ENCODE assay signal across 8 mouse cellular contexts in genomic region chr7:74172504-74173229, GRCm38 (mm10).
DNase-seq lines count a peak whose midpoint lies in the region; ATAC-seq and TF ChIP-seq lines count a peak whose summit lies in the region.
"Had no signal": no experiment of that assay in that cellular context is flagged by ENCODE, and none has a peak within 500 bp of the region (broad histone marks: within the 10 kb centered on the region; RNA-seq: fewer than 3 reads in every experiment).

No protein-coding gene starts in this region.

- TF ChIP-seq POLR2A in limb, embryonic 14.5 days (IDR thresholded peaks at IDR 0.05; ENCODE audit: borderline replicate concordance, extremely low read depth, insufficient read depth, insufficient read length), result no peak

- no peak overlapping the region for H3K9ac ChIP-seq in stomach, embryonic 14.5 days (replicated peaks; ENCODE audit: low read depth, low read length)
- H3K9ac ChIP-seq in stomach, postnatal 0 days (ENCODE audit: low read length), result no peak overlapping the region
- no peak overlapping the region for H3K9ac ChIP-seq in limb, embryonic 14.5 days (ENCODE audit: low read depth, low read length, severe bottlenecking)
- H3K9ac ChIP-seq: limb, embryonic 15.5 days had no signal

- no peaks in the 10 kb centered on the region for H3K36me3 ChIP-seq in stomach, embryonic 14.5 days (ENCODE audit: control insufficient read depth, insufficient read depth, low read length)
- no peaks in the 10 kb centered on the region for H3K36me3 ChIP-seq in stomach, postnatal 0 days (ENCODE audit: control insufficient read depth, insufficient read depth, low read length)
- no peaks in the 10 kb centered on the region for H3K36me3 ChIP-seq in limb, embryonic 14.5 days (ENCODE audit: control insufficient read depth, insufficient read depth, low read length)
- H3K36me3 ChIP-seq: limb, embryonic 15.5 days had no signal

- H3K9me3 ChIP-seq in stomach, embryonic 14.5 days (ENCODE audit: control insufficient read depth, low read depth, low read length), result no peaks in the 10 kb centered on the region
- no peaks in the 10 kb centered on the region for H3K9me3 ChIP-seq in stomach, postnatal 0 days (ENCODE audit: control insufficient read depth, low read length)
- H3K9me3 ChIP-seq in limb, embryonic 14.5 days (ENCODE audit: control insufficient read depth, low read length), result no peaks in the 10 kb centered on the region
- H3K9me3 ChIP-seq: limb, embryonic 15.5 days had no signal

- peak; percentile 58; the same call in 1 of the 2 replicates for ATAC-seq in stomach, embryonic 14.5 days (ENCODE audit: insufficient number of reproducible peaks, insufficient read depth, low FRiP score, low read depth)
- no peak for ATAC-seq in stomach, postnatal 0 days (ENCODE audit: low FRiP score, low TSS enrichment)
- ATAC-seq in limb, embryonic 14.5 days (ENCODE audit: low FRiP score, low read depth), result peak; percentile 76; the same call in 1 of the 2 replicates
- ATAC-seq in inflammation-experienced regulatory T-cells, adult 6 months, result no peak

- no peak overlapping the region for H3K4me2 ChIP-seq in stomach, embryonic 14.5 days (replicated peaks; ENCODE audit: low read depth, low read length)
- no peak overlapping the region for H3K4me2 ChIP-seq in stomach, postnatal 0 days (replicated peaks; ENCODE audit: low read depth)
- no peak overlapping the region for H3K4me2 ChIP-seq in limb, embryonic 14.5 days (replicated peaks; ENCODE audit: low read depth, low read length, severe bottlenecking)
- H3K4me2 ChIP-seq: limb, embryonic 15.5 days had no signal

- no peaks in the 10 kb centered on the region for H3K4me1 ChIP-seq in stomach, embryonic 14.5 days (ENCODE audit: control insufficient read depth, insufficient read depth, low read length)
- no peaks in the 10 kb centered on the region for H3K4me1 ChIP-seq in stomach, postnatal 0 days (replicated peaks; ENCODE audit: control insufficient read depth, insufficient read depth)
- peaks cover 15% of the 10 kb centered on the region for H3K4me1 ChIP-seq in limb, embryonic 14.5 days (ENCODE audit: control insufficient read depth, insufficient read depth, low read length)

- H3K27me3 ChIP-seq in stomach, embryonic 14.5 days (ENCODE audit: control insufficient read depth, insufficient read depth, low read length), result no peaks in the 10 kb centered on the region
- H3K27me3 ChIP-seq in stomach, postnatal 0 days (ENCODE audit: control insufficient read depth, insufficient read depth, low read length), result no peaks in the 10 kb centered on the region
- H3K27me3 ChIP-seq in limb, embryonic 14.5 days (ENCODE audit: control insufficient read depth, insufficient read depth, low read length), result no peaks in the 10 kb centered on the region
- H3K27me3 ChIP-seq: limb, embryonic 15.5 days had no signal

- TF ChIP-seq EP300 in stomach, postnatal 0 days (optimal IDR thresholded peaks at IDR 0.05), result no peak

- TF ChIP-seq CTCF in stomach, postnatal 0 days (IDR thresholded peaks at IDR 0.05; ENCODE audit: low read depth), result no peak

- intact Hi-C loops in left cerebral cortex, postnatal 36 days (cut with DNase I), result no loop called here

- H3K27ac ChIP-seq in stomach, embryonic 14.5 days (ENCODE audit: low read length), result peak overlapping the region; percentile 16; the same call in 1 of the 2 replicates
- no peak overlapping the region for H3K27ac ChIP-seq in stomach, postnatal 0 days (replicated peaks)
- no peak overlapping the region for H3K27ac ChIP-seq in limb, embryonic 14.5 days (replicated peaks; ENCODE audit: low read depth, low read length)

- DNase-seq in stomach, postnatal 0 days (ENCODE audit: low spot score), result no peak
- DNase-seq in embryo, embryonic 9.5 days (ENCODE audit: extremely low spot score), result peak; percentile 23
- peak; percentile 48 for DNase-seq in limb, embryonic 14.5 days (ENCODE audit: low spot score)
- no peak for DNase-seq in spleen, postnatal 4 days (ENCODE audit: low spot score in 2 of 2)
- no peak for DNase-seq in left cerebral cortex, postnatal 36 days (ENCODE audit: low spot score in 2 of 2)

- H3K4me3 ChIP-seq in stomach, embryonic 14.5 days (ENCODE audit: low read depth, low read length), result no peak overlapping the region
- no peak overlapping the region for H3K4me3 ChIP-seq in stomach, postnatal 0 days (ENCODE audit: low read depth, low read length)
- no peak overlapping the region for H3K4me3 ChIP-seq in limb, embryonic 14.5 days (replicated peaks; ENCODE audit: low read length)
- H3K4me3 ChIP-seq: limb, embryonic 15.5 days had no signal

- WGBS in stomach, embryonic 14.5 days, result 39% methylated on average over 4 of the region's 4 CpGs
- 34% methylated on average over 4 of the region's 4 CpGs for WGBS in stomach, postnatal 0 days
- WGBS in limb, embryonic 14.5 days, result 36% methylated on average over 4 of the region's 4 CpGs

Comparison
In these comparisons a context has a peak if more than half of its experiments do, and no peak if none do; other contexts are left out.
1. ATAC-seq: peak in stomach, embryonic 14.5 days (single experiment) and limb, embryonic 14.5 days (single experiment); none in stomach, postnatal 0 days (single experiment) and inflammation-experienced regulatory T-cells, adult 6 months (single experiment).
2. DNase-seq: peak in embryo, embryonic 9.5 days (single experiment) and limb, embryonic 14.5 days (single experiment); none in stomach, postnatal 0 days (single experiment), spleen, postnatal 4 days (0 of 2) and left cerebral cortex, postnatal 36 days (0 of 2).